Mouse (Mus musculus) hindbrain, postnatal 0 days (tissue): ENCODE measurements around the gene Gse1. TPM values are rescaled to one million over a fixed set of nuclear protein-coding genes. Genes with fewer than 3 reads are reported as not detected.

Experiments used
- ATAC-seq: fragments of 200-750 bp; cut with Nextera tagmentation; 2 replicates; pipeline ENCODE4 v1.8.0; 2017; ENCODE audit warnings: mild to moderate bottlenecking, moderate TSS enrichment, moderate library complexity
- DNase-seq: peaks from one replicate; pipeline ENCODE4 v3.0.0-alpha.2; 2015; ENCODE audit warnings: low spot score
- H3K27ac ChIP-seq: fragments of 300-500 bp; sonication (generic); 2 replicates; pipeline ENCODE4 v1.5.1; 2014; ENCODE audit warnings: mild to moderate bottlenecking
- H3K27me3 ChIP-seq: fragments of 300-500 bp; sonication (generic); 2 replicates; pipeline ENCODE4 v1.6.1; 2014; ENCODE audit warnings: low read length, mixed read lengths; ENCODE audit not compliant: insufficient read depth
- H3K36me3 ChIP-seq: fragments of 300-500 bp; sonication (generic); 2 replicates; pipeline ENCODE4 v1.6.1; 2014; ENCODE audit warnings: low read length, mixed read lengths; ENCODE audit not compliant: insufficient read depth
- H3K4me1 ChIP-seq: fragments of 300-500 bp; sonication (generic); 2 replicates; pipeline ENCODE4 v1.6.1; 2014; ENCODE audit warnings: antibody characterized with exemption, low read length, mixed read lengths; ENCODE audit not compliant: insufficient read depth
- H3K4me2 ChIP-seq: fragments of 300-500 bp; sonication (generic); 2 replicates; pipeline ENCODE4 v1.6.1; 2014; ENCODE audit warnings: low read depth, mild to moderate bottlenecking, low read length, moderate library complexity, mixed read lengths
- H3K4me3 ChIP-seq: fragments of 300-500 bp; sonication (generic); 2 replicates; pipeline ENCODE4 v1.5.1; 2014; ENCODE audit warnings: low read length
- H3K9ac ChIP-seq: fragments of 300-500 bp; sonication (generic); replicated peaks from 2 replicates; pipeline ENCODE4 v1.6.1; 2014; ENCODE audit warnings: mild to moderate bottlenecking, low read length, moderate library complexity, mixed read lengths
- H3K9me3 ChIP-seq: fragments of 300-500 bp; sonication (generic); 2 replicates; pipeline ENCODE4 v1.6.1; 2016; ENCODE audit warnings: low read length, mixed read lengths
- CTCF ChIP-seq: IDR thresholded peaks from 2 replicates; pipeline ENCODE4 v1.5.1; 2016; ENCODE audit warnings: antibody characterized with exemption, control low read depth, low read depth
- WGBS: fragments of 180-500 bp; shearing (Covaris S2); extraction: QIAGEN DNeasy Blood & Tissue Kit; methylation state at CpG from one replicate; pipeline ENCODE4 v1.1.7; 2014; 5-methylcytosine and 5-hydroxymethylcytosine counted together
- polyA plus RNA-seq: library from polyadenylated mRNA; unstranded; fragments of >200 nt; fragmentation: Nextera tagmentation; extraction: Ambion mirVana; gene quantifications from 2 replicates; pipeline ENCODE4 v1.2.1, GENCODE M21; 2015
- total RNA-seq: library from RNA; depleted of rRNA; stranded (reverse); fragments of >200 nt; gene quantifications from 2 replicates; pipeline ENCODE4 v1.2.3, GENCODE M21; 2014

Gse1 gene
- total and polyA plus RNA-seq, 2 experiments from 2014 or later, result 13.4 to 48.3 TPM

DNA sequence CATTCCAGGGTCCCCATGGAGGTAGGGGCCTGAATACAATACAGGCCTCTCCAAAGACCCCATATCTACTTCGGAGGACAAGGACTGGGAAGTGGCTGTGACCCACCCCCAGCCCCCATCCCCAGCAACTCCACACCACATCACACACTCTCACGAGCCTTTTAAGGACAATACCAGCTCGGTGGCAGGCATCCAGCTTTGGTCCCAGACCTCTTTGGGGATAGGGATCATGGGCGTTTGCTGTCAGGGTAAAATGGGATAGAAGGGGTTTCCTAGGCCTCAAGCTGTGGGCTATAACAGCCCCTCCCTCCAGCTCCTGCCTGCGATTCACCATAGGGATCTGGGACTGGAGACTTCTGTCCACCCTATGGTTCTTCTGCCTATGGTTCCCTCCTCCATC lies 36.6 kb upstream of the Gse1 start:
- peak overlapping the region; percentile 85; the same call in 1 of the 2 replicates for H3K27ac ChIP-seq
- peaks cover 9% of the 10 kb centered on the region for H3K4me1 ChIP-seq
- DNase-seq (no peak), ATAC-seq (no peak)
- no peak overlapping the region for H3K4me3 ChIP-seq
- no peaks in the 10 kb centered on the region for H3K9me3 ChIP-seq
- no peak overlapping the region for H3K9ac ChIP-seq
- no peaks in the 10 kb centered on the region for H3K36me3 ChIP-seq
- no peaks in the 10 kb centered on the region for H3K27me3 ChIP-seq
- 45% methylated on average over 5 of the region's 5 CpGs for WGBS
- TF ChIP-seq CTCF, result no peak
- no peak overlapping the region for H3K4me2 ChIP-seq

DNA sequence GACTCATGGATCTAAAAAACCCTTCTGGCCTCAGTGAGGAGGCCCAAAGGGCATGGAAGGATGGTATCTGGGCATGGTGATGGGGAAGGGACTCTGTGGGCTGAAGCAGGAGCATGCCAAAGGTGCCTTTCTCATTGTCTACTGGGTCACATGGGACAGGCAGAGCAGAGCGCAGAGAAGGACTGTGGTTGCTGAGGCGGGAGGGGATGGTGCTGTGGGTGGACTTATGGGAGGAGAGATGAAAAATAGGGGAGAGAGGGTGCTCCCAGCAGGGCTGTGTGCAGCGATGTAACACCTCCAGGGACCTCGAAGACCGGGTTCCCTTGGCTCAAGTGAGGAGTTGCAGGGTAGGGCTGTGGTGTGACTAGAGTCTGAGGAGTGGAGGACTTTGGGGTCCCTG lies 36.1 kb upstream of the Gse1 start:
- Histone ChIP-seq H3K4me1 (peaks cover 9% of the 10 kb centered on the region), H3K4me3 (no peak overlapping the region), H3K27me3 (no peaks in the 10 kb centered on the region), H3K9ac (no peak overlapping the region), H3K36me3 (no peaks in the 10 kb centered on the region), H3K9me3 (no peaks in the 10 kb centered on the region), H3K4me2 (no peak overlapping the region), H3K27ac (no peak overlapping the region)
- 98% methylated on average over 5 of the region's 5 CpGs for WGBS
- TF ChIP-seq CTCF, result no peak
- DNase-seq, result no peak
- no peak for ATAC-seq

DNA sequence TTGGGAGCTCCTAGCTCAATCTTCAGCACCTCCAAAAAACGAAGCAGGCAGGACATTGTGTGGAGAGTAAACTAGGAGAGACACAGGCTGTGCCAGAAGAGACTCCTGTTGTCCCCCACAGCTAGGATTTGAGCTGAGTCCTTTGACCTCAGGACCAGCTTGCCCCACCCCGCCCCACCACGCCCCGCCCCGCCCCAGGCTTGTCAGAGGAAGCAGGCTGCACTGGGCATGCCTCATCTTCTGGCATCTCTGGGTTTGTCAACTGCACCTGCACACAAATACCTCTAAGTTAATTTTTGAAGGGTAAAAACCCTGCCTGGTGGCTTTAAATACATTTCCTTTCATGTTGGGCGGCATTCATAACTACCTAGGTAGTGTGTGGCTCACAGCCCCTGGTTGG lies 26.9 kb upstream of the Gse1 start:
- H3K4me3 ChIP-seq, result no peak overlapping the region
- DNase-seq (no peak), ATAC-seq (no peak)
- no peaks in the 10 kb centered on the region for H3K27me3 ChIP-seq
- H3K4me2 ChIP-seq, result no peak overlapping the region
- H3K36me3 ChIP-seq, result no peaks in the 10 kb centered on the region
- no peak for TF ChIP-seq CTCF
- no peak overlapping the region for H3K9ac ChIP-seq
- WGBS, result 93% methylated on average over 6 of the region's 6 CpGs
- no peaks in the 10 kb centered on the region; the same call in 1 of the 2 replicates for H3K4me1 ChIP-seq
- 0 out of 2 replicates have a peak, but pooled peaks cover 4% of the 10 kb centered on the region for H3K9me3 ChIP-seq
- H3K27ac ChIP-seq, result no peak overlapping the region

DNA sequence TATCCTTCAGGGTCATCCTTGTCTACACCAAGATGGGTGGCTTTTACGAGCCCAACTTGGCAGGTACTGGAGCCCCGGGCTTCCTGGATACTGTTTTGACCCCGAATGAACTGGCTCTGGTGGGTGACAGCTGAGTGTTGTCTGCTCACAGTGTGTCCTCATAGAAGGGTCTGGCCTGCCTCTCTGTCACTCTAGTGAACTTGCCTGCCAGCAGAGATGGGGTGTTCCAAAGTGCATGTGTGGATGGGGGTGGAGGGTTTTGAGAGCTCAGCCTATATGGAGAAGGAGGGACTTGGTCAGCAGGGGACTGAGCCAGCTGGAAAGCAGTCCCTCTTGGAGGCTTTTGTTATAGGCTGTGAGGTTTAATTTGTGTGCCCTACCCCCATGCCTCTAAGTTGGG lies 25.7 kb upstream of the Gse1 start:
- no peak for DNase-seq

DNA sequence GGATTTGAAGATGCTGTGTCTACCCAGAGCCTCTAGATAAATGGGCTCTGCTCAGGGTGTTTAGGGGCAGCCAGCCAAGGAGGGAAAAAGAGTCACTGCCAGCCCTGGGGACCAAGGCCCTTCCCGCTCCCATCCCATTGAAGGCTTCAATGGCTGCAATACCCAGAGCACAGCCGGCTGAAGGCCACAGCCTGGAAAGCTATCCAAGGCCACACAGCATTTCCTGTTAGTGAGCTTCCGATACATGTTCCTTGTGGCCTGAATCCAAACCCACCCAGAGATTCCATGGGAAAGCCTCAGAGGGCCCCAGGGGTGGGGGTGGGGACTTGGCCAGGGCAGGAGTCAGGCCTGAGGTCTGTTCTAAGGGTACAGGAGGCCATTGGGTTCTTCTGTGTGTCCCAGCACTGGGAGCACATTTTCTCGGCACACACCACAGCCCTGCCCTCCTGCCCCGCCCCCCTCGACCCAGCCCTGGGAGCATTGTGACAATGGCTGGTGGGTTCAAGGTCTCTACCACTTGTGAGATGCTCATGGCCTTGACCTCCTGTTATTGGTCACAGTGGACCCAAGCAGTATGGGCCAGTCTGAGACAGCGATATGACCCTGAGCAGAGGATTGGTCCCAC lies 23.4 kb upstream of the Gse1 start:
- TF ChIP-seq CTCF, result no peak
- Histone ChIP-seq H3K27ac (no peak overlapping the region), H3K4me1 (no peaks in the 10 kb centered on the region; the same call in 1 of the 2 replicates), H3K9me3 (0 out of 2 replicates have a peak, but pooled peaks cover under 1% of the 10 kb centered on the region), H3K9ac (no peak overlapping the region), H3K36me3 (no peaks in the 10 kb centered on the region), H3K4me3 (no peak overlapping the region), H3K4me2 (no peak overlapping the region), H3K27me3 (no peaks in the 10 kb centered on the region)
- ATAC-seq (peak; percentile 50; the same call in 1 of the 2 replicates), DNase-seq (peak; percentile 47)
- WGBS, result 57% methylated on average over 7 of the region's 7 CpGs

More for the DNA sequence above, 25.7 kb upstream of the Gse1 start:
- H3K9me3 ChIP-seq, result 0 out of 2 replicates have a peak, but pooled peaks cover 4% of the 10 kb centered on the region
- no peak overlapping the region for H3K27ac ChIP-seq
- TF ChIP-seq CTCF, result no peak
- ATAC-seq, result no peak
- no peak overlapping the region for H3K4me3 ChIP-seq
- WGBS, result 59% methylated on average over 3 of the region's 3 CpGs
- no peak overlapping the region for H3K4me2 ChIP-seq
- no peaks in the 10 kb centered on the region for H3K36me3 ChIP-seq
- no peaks in the 10 kb centered on the region; the same call in 1 of the 2 replicates for H3K4me1 ChIP-seq
- no peaks in the 10 kb centered on the region for H3K27me3 ChIP-seq
- H3K9ac ChIP-seq, result no peak overlapping the region

DNA sequence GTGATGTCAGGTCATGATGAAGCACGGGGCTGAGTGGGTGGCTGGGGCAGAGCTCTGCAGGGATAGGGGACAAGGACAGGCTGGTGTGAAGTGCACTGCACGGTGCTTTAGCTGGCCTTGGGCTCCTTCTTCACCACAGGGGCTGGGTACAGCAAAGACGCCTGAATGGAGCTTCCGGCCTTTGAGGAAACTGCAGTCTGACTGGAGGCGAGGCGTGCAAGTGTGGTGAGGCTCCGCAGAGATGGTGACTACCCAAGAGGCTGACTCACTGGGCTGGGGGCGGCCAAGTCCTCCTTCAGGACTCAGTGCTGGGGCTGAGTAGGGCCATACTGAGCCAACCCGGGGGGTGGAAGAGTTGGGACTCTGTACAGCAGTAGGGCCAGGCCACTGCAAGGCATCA lies 22.3 kb upstream of the Gse1 start:
- Histone ChIP-seq H3K4me2 (no peak overlapping the region), H3K27me3 (no peaks in the 10 kb centered on the region), H3K4me1 (no peaks in the 10 kb centered on the region; the same call in 1 of the 2 replicates), H3K4me3 (no peak overlapping the region), H3K9ac (no peak overlapping the region), H3K36me3 (no peaks in the 10 kb centered on the region), H3K9me3 (no peaks in the 10 kb centered on the region), H3K27ac (no peak overlapping the region)
- TF ChIP-seq CTCF, result no peak
- 90% methylated on average over 9 of the region's 9 CpGs for WGBS
- DNase-seq, result no peak
- ATAC-seq, result no peak

DNA sequence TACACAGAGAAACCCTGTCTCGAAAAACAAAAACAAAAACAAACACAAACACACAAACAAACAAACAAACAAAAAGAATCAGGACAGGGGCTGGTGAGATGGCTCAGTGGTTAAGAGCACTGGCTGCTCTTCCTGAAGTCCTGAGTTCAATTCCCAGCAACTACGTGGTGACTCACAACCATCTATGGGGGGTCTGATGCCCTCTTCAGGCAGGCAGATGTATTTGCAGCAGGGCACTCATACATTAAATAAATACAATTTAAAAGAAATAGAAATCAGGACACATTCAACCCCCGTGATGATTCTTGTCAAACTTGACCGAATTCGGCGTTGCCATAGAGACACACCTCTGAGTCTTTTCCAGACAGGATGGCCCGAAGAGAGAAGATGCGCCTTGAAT lies 20.9 kb upstream of the Gse1 start:
- 86% methylated on average over 8 of the region's 8 CpGs for WGBS
- peak; percentile 17; the same call in 1 of the 2 replicates for TF ChIP-seq CTCF
- DNase-seq (no peak), ATAC-seq (no peak)
- H3K4me2 ChIP-seq, result no peak overlapping the region
- H3K9ac ChIP-seq, result no peak overlapping the region
- H3K4me1 ChIP-seq, result no peaks in the 10 kb centered on the region; the same call in 1 of the 2 replicates
- no peak overlapping the region for H3K27ac ChIP-seq
- H3K9me3 ChIP-seq, result no peaks in the 10 kb centered on the region
- H3K4me3 ChIP-seq, result no peak overlapping the region
- no peaks in the 10 kb centered on the region for H3K36me3 ChIP-seq
- H3K27me3 ChIP-seq, result no peaks in the 10 kb centered on the region
